Mouse (Mus musculus) MEL (cell line): ENCODE data around the gene Gxylt2.

Experiments
- CTCF ChIP-seq, 3 experiments: IDR thresholded peaks in 2 of 3; conservative IDR thresholded peaks in 1 of 3; 2 replicates each; pipeline ENCODE4 v1.5.1; 2011 to 2012; ENCODE audit warnings: low read length in 3 of 3, low read depth in 2 of 3, mild to moderate bottlenecking in 2 of 3, improper control_type of control experiment in 1 of 3, inconsistent platforms in 1 of 3, mixed read lengths in 1 of 3, moderate library complexity in 1 of 3; ENCODE audit not compliant: control insufficient read depth in 1 of 3, insufficient read depth in 1 of 3, poor library complexity in 1 of 3, severe bottlenecking in 1 of 3
- HCFC1 ChIP-seq: IDR thresholded peaks from 2 replicates; pipeline ENCODE4 v1.6.1; 2012; ENCODE audit warnings: low read depth, mild to moderate bottlenecking, inconsistent platforms, low read length, improper control_type of control experiment, moderate library complexity
- MYC ChIP-seq: IDR thresholded peaks from 2 replicates; pipeline ENCODE4 v1.6.1; 2011; ENCODE audit warnings: low read depth, mild to moderate bottlenecking, low read length, improper control_type of control experiment, moderate library complexity
- POLR2A ChIP-seq, 2 experiments: IDR thresholded peaks; 2 replicates each; pipeline ENCODE4 v1.6.1; 2011 to 2012; ENCODE audit warnings: low read length in 2 of 2, mild to moderate bottlenecking in 2 of 2, control low read depth in 1 of 2, improper control_type of control experiment in 1 of 2, low read depth in 1 of 2, moderate library complexity in 1 of 2; ENCODE audit not compliant: control insufficient read depth in 1 of 2, insufficient read depth in 1 of 2, poor library complexity in 1 of 2
- ZMIZ1 ChIP-seq: IDR thresholded peaks from 2 replicates; pipeline ENCODE4 v1.6.1; 2012; ENCODE audit warnings: low read depth, mild to moderate bottlenecking, inconsistent platforms, low read length, improper control_type of control experiment, moderate library complexity

GRCm38 (mm10) chr6:100781644-100782043 is 77.1 kb downstream of the Gxylt2 start:
- no peak for TF ChIP-seq POLR2A (IDR thresholded peaks at IDR 0.05; ENCODE audit: control insufficient read depth in 1 of 2, insufficient read depth in 1 of 2, low read depth in 1 of 2, low read length in 2 of 2, poor library complexity in 1 of 2)
- TF ChIP-seq HCFC1 = no peak
- TF ChIP-seq ZMIZ1 = no peak
- no peak for TF ChIP-seq CTCF (IDR thresholded peaks at IDR 0.05 in 2 of 3, conservative IDR thresholded peaks at IDR 0.05 in 1 of 3; ENCODE audit: control insufficient read depth in 1 of 3, insufficient read depth in 1 of 3, low read depth in 2 of 3, low read length in 3 of 3, poor library complexity in 1 of 3, severe bottlenecking in 1 of 3)
- TF ChIP-seq MYC = no peak
